Mouse (Mus musculus): ENCODE results near the gene Arhgap1. TPM values are rescaled to one million over a fixed set of nuclear protein-coding genes. Genes with fewer than 3 reads are reported as not detected.

Gene Arhgap1
- polyA plus RNA-seq, 1 experiment from 2014 or later = 88.3 TPM

DNA sequence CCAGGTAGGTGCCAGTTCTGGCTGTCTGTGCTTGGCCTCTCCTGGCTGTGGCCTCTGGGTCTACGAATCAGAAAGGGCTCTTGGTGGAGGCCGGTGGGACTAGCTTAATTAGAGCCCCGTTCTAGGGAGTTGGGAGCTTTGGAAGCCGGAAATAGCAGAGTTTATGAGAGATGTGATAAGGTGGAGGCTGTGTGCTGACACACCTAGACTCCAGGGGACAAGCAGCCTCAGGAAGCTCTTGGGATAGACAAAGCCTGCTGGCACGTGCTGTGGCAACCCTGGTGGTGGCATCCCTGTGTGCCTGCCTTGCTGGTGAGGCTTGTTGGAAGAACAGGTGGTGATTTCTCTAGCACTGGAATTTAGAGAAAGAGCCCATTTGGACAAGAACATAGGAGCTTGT is 5.7 kb downstream of the Arhgap1 start:
- no peak for ATAC-seq (ENCODE audit: low FRiP score)
- no peak overlapping the region for H3K9ac ChIP-seq
- H3K4me1 ChIP-seq (replicated peaks; ENCODE audit: control insufficient read depth, insufficient read depth, low read length) = peaks cover 17% of the 10 kb centered on the region
- DNase-seq (ENCODE audit: low spot score) = no peak
- no peaks in the 10 kb centered on the region for H3K9me3 ChIP-seq (ENCODE audit: control insufficient read depth, low read length)
- H3K27ac ChIP-seq = no peak overlapping the region
- H3K36me3 ChIP-seq (replicated peaks; ENCODE audit: control insufficient read depth, insufficient read depth) = peaks cover 70% of the 10 kb centered on the region
- 95% methylated on average over 5 of the region's 5 CpGs for WGBS
- H3K27me3 ChIP-seq (ENCODE audit: control insufficient read depth, insufficient read depth, low read length) = no peaks in the 10 kb centered on the region
- H3K4me3 ChIP-seq (replicated peaks; ENCODE audit: low read length) = no peak overlapping the region
- H3K4me2 ChIP-seq (replicated peaks) = no peak overlapping the region

- ATAC-seq (ENCODE audit: low FRiP score) (no peak), DNase-seq (ENCODE audit: low spot score) (no peak)
- 85% methylated on average over 6 of the region's 6 CpGs for WGBS
- Histone ChIP-seq H3K36me3 (replicated peaks; ENCODE audit: control insufficient read depth, insufficient read depth) (peaks cover 72% of the 10 kb centered on the region), H3K27ac (no peak overlapping the region), H3K4me1 (replicated peaks; ENCODE audit: control insufficient read depth, insufficient read depth, low read length) (peaks cover 13% of the 10 kb centered on the region), H3K27me3 (ENCODE audit: control insufficient read depth, insufficient read depth, low read length) (no peaks in the 10 kb centered on the region), H3K9ac (no peak overlapping the region), H3K9me3 (ENCODE audit: control insufficient read depth, low read length) (no peaks in the 10 kb centered on the region), H3K4me3 (replicated peaks; ENCODE audit: low read length) (no peak overlapping the region), H3K4me2 (replicated peaks) (no peak overlapping the region)
Observed at GRCm38 (mm10) chr2:91655827-91656226, 6.2 kb downstream of the Arhgap1 start.

DNA sequence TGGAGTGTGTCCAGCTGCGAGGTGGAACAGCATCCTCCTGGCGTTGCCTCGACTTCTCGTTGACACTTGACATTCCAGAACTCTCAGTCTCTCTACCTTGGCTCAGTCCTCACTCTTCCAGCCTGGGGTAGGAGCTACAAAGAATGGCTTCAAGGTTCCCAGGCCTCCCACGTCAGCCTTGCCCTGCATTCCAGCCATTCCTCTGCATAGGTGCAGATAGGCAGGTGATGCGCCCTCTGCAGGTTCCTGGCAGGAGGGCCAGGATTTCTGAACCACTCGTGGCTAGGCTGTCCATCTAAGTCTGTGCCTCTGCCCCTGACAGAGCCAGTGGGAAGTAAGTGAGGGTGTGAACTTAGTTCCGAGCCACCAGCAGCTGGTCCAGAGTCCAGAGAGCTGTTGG is 7.1 kb downstream of the Arhgap1 start:
- no peaks in the 10 kb centered on the region for H3K27me3 ChIP-seq (ENCODE audit: control insufficient read depth, insufficient read depth, low read length)
- DNase-seq (ENCODE audit: low spot score) (no peak), ATAC-seq (ENCODE audit: low FRiP score) (no peak)
- H3K36me3 ChIP-seq (replicated peaks; ENCODE audit: control insufficient read depth, insufficient read depth) = peaks cover 78% of the 10 kb centered on the region
- no peak overlapping the region for H3K4me2 ChIP-seq (replicated peaks)
- peaks cover 9% of the 10 kb centered on the region; the same call in 1 of the 2 replicates for H3K4me1 ChIP-seq (replicated peaks; ENCODE audit: control insufficient read depth, insufficient read depth, low read length)
- WGBS = 78% methylated on average over 8 of the region's 8 CpGs
- no peaks in the 10 kb centered on the region for H3K9me3 ChIP-seq (ENCODE audit: control insufficient read depth, low read length)
- no peak overlapping the region for H3K4me3 ChIP-seq (replicated peaks; ENCODE audit: low read length)
- H3K9ac ChIP-seq = no peak overlapping the region
- H3K27ac ChIP-seq = no peak overlapping the region

DNA sequence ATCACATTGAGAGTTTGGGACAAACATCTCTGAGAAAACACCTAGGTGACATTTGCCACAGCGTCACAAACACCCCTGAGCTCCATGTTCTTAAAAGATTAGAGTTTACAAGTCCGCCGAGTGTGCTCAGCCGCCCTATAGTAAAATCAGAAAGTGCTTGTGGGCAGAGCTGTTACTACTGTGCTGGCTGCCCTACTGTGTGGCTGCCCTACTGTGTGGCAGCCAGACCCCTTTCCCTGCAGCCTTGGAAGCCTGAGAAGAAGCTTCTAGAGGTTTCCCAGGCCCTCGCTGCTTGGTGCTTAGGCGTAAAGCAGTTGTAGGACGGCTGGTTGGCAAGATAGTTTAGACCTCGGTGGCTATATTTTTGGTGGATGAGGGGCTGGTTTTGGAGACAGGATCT is 10.0 kb downstream of the Arhgap1 start:
- DNase-seq (ENCODE audit: low spot score) = no peak
- Histone ChIP-seq H3K9ac (no peak overlapping the region), H3K4me3 (replicated peaks; ENCODE audit: low read length) (no peak overlapping the region), H3K4me2 (replicated peaks) (no peak overlapping the region), H3K27me3 (ENCODE audit: control insufficient read depth, insufficient read depth, low read length) (no peaks in the 10 kb centered on the region), H3K4me1 (replicated peaks; ENCODE audit: control insufficient read depth, insufficient read depth, low read length) (no peaks in the 10 kb centered on the region), H3K27ac (no peak overlapping the region), H3K36me3 (replicated peaks; ENCODE audit: control insufficient read depth, insufficient read depth) (peaks cover 95% of the 10 kb centered on the region), H3K9me3 (ENCODE audit: control insufficient read depth, low read length) (no peaks in the 10 kb centered on the region)
- ATAC-seq (ENCODE audit: low FRiP score) = no peak
- WGBS = 98% methylated on average over 8 of the region's 8 CpGs

- Histone ChIP-seq H3K9ac (no peak overlapping the region), H3K4me1 (replicated peaks; ENCODE audit: control insufficient read depth, insufficient read depth, low read length) (no peaks in the 10 kb centered on the region), H3K4me2 (replicated peaks) (no peak overlapping the region), H3K27ac (no peak overlapping the region), H3K27me3 (ENCODE audit: control insufficient read depth, insufficient read depth, low read length) (no peaks in the 10 kb centered on the region), H3K36me3 (replicated peaks; ENCODE audit: control insufficient read depth, insufficient read depth) (peaks cover 91% of the 10 kb centered on the region), H3K9me3 (ENCODE audit: control insufficient read depth, low read length) (no peaks in the 10 kb centered on the region), H3K4me3 (replicated peaks; ENCODE audit: low read length) (no peak overlapping the region)
- DNase-seq (ENCODE audit: low spot score) = no peak
- 90% methylated on average over 6 of the region's 6 CpGs for WGBS
- ATAC-seq (ENCODE audit: low FRiP score) = no peak
Observed at GRCm38 (mm10) chr2:91660981-91661380, 11.3 kb downstream of the Arhgap1 start.

- no peak overlapping the region for H3K27ac ChIP-seq
Observed at GRCm38 (mm10) chr2:91664780-91665179, 15.1 kb downstream of the Arhgap1 start.

GRCm38 (mm10) chr2:91666386-91666910 is 16.8 kb downstream of the Arhgap1 start:
- no peaks in the 10 kb centered on the region for H3K4me1 ChIP-seq (replicated peaks; ENCODE audit: control insufficient read depth, insufficient read depth, low read length)
- no peak for ATAC-seq (ENCODE audit: low FRiP score)
- no peak overlapping the region for H3K4me2 ChIP-seq (replicated peaks)
- peaks cover 96% of the 10 kb centered on the region for H3K36me3 ChIP-seq (replicated peaks; ENCODE audit: control insufficient read depth, insufficient read depth)
- 97% methylated on average over 6 of the region's 6 CpGs for WGBS
- no peak overlapping the region for H3K27ac ChIP-seq
- no peaks in the 10 kb centered on the region for H3K27me3 ChIP-seq (ENCODE audit: control insufficient read depth, insufficient read depth, low read length)
- H3K4me3 ChIP-seq (replicated peaks; ENCODE audit: low read length) = no peak overlapping the region
- H3K9me3 ChIP-seq (ENCODE audit: control insufficient read depth, low read length) = no peaks in the 10 kb centered on the region
- H3K9ac ChIP-seq = no peak overlapping the region
- DNase-seq (ENCODE audit: low spot score) = no peak

More at GRCm38 (mm10) chr2:91664780-91665179, 15.1 kb downstream of the Arhgap1 start:
- H3K4me1 ChIP-seq (replicated peaks; ENCODE audit: control insufficient read depth, insufficient read depth, low read length) = no peaks in the 10 kb centered on the region
- H3K9me3 ChIP-seq (ENCODE audit: control insufficient read depth, low read length) = no peaks in the 10 kb centered on the region
- ATAC-seq (ENCODE audit: low FRiP score) (no peak), DNase-seq (ENCODE audit: low spot score) (no peak)
- peaks cover 91% of the 10 kb centered on the region for H3K36me3 ChIP-seq (replicated peaks; ENCODE audit: control insufficient read depth, insufficient read depth)
- H3K27me3 ChIP-seq (ENCODE audit: control insufficient read depth, insufficient read depth, low read length) = no peaks in the 10 kb centered on the region
- no peak overlapping the region for H3K4me3 ChIP-seq (replicated peaks; ENCODE audit: low read length)
- H3K9ac ChIP-seq = no peak overlapping the region
- H3K4me2 ChIP-seq (replicated peaks) = no peak overlapping the region

- Histone ChIP-seq H3K36me3 (replicated peaks; ENCODE audit: control insufficient read depth, insufficient read depth) (peaks cover 94% of the 10 kb centered on the region), H3K9me3 (ENCODE audit: control insufficient read depth, low read length) (no peaks in the 10 kb centered on the region), H3K27ac (no peak overlapping the region), H3K4me3 (replicated peaks; ENCODE audit: low read length) (no peak overlapping the region), H3K4me2 (replicated peaks) (no peak overlapping the region), H3K9ac (no peak overlapping the region), H3K27me3 (ENCODE audit: control insufficient read depth, insufficient read depth, low read length) (no peaks in the 10 kb centered on the region), H3K4me1 (replicated peaks; ENCODE audit: control insufficient read depth, insufficient read depth, low read length) (no peaks in the 10 kb centered on the region)
- 82% methylated on average over 2 of the region's 2 CpGs for WGBS
- DNase-seq (ENCODE audit: low spot score) (no peak), ATAC-seq (ENCODE audit: low FRiP score) (no peak)
Observed at GRCm38 (mm10) chr2:91667747-91668146, 18.1 kb downstream of the Arhgap1 start.

GRCm38 (mm10) chr2:91669326-91669725 is 19.7 kb downstream of the Arhgap1 start:
- ATAC-seq (ENCODE audit: low FRiP score) = no peak
- WGBS = 89% methylated on average over 8 of the region's 8 CpGs
- H3K27ac ChIP-seq = no peak overlapping the region

GRCm38 (mm10) chr2:91670038-91670437 is 20.4 kb downstream of the Arhgap1 start:
- no peaks in the 10 kb centered on the region for H3K9me3 ChIP-seq (ENCODE audit: control insufficient read depth, low read length)
- 91% methylated on average over 5 of the region's 6 CpGs for WGBS
- H3K36me3 ChIP-seq (replicated peaks; ENCODE audit: control insufficient read depth, insufficient read depth) = peaks cover 94% of the 10 kb centered on the region

More at GRCm38 (mm10) chr2:91669326-91669725, 19.7 kb downstream of the Arhgap1 start:
- no peak overlapping the region for H3K4me2 ChIP-seq (replicated peaks)
- no peaks in the 10 kb centered on the region for H3K27me3 ChIP-seq (ENCODE audit: control insufficient read depth, insufficient read depth, low read length)
- H3K36me3 ChIP-seq (replicated peaks; ENCODE audit: control insufficient read depth, insufficient read depth) = peaks cover 94% of the 10 kb centered on the region
- no peaks in the 10 kb centered on the region for H3K9me3 ChIP-seq (ENCODE audit: control insufficient read depth, low read length)
- H3K4me1 ChIP-seq (replicated peaks; ENCODE audit: control insufficient read depth, insufficient read depth, low read length) = no peaks in the 10 kb centered on the region
- no peak for DNase-seq (ENCODE audit: low spot score)
- no peak overlapping the region for H3K4me3 ChIP-seq (replicated peaks; ENCODE audit: low read length)
- no peak overlapping the region for H3K9ac ChIP-seq

More at GRCm38 (mm10) chr2:91670038-91670437, 20.4 kb downstream of the Arhgap1 start:
- Histone ChIP-seq H3K4me3 (replicated peaks; ENCODE audit: low read length) (no peak overlapping the region), H3K4me1 (replicated peaks; ENCODE audit: control insufficient read depth, insufficient read depth, low read length) (no peaks in the 10 kb centered on the region), H3K4me2 (replicated peaks) (no peak overlapping the region), H3K27me3 (ENCODE audit: control insufficient read depth, insufficient read depth, low read length) (no peaks in the 10 kb centered on the region), H3K27ac (no peak overlapping the region), H3K9ac (no peak overlapping the region)
- DNase-seq (ENCODE audit: low spot score) (no peak), ATAC-seq (ENCODE audit: low FRiP score) (no peak)
